Comparison of ENCODE assay signal across 15 mouse cellular contexts in the genomic region with DNA sequence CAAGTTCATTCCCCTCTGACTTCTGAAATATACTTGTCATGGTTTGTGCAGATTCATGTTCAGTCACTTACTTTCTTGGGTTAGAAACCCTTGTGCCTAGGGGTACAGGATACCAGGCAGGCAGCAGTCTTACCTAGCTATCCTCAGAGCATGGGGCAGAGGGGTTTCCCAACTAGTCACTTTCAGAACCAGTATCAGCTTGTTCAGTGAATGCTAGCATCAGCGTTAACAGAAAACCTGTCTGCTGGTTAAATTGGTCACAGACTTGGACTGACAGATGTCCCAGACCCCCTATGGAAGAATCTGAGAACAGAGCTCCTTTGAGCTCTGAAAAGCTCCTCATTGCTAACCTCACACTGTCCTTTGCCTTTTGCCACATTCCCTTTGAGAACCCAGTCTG.
"Had no signal": no experiment of that assay in that cellular context is flagged by ENCODE, and none has a peak within 500 bp of the region (broad histone marks: within the 10 kb centered on the region; RNA-seq: fewer than 3 reads in every experiment).

No protein-coding gene starts in this region.

- H3K4me3 ChIP-seq: megakaryocyte, embryonic 14.5 days; midbrain, embryonic 12.5 days; neural tube, embryonic 12.5 days; stomach, embryonic 15.5 days had no signal

- DNase-seq: lung, adult 18-20 months; lung, embryonic 14.5 days; lung, postnatal 14 days; lung, postnatal 36 days; midbrain, embryonic 14.5 days; right cerebral cortex, postnatal 14 days; thymus, adult 2 months; thymus, postnatal 25 days; thymus, postnatal 4 days had no signal

- H3K9ac ChIP-seq: lung, embryonic 14.5 days; midbrain, embryonic 12.5 days; neural tube, embryonic 12.5 days; stomach, embryonic 15.5 days had no signal

- H3K9me3 ChIP-seq: megakaryocyte, embryonic 14.5 days; midbrain, embryonic 12.5 days; neural tube, embryonic 12.5 days; stomach, embryonic 15.5 days had no signal

- H3K36me3 ChIP-seq: stomach, embryonic 15.5 days had no signal

- H3K27me3 ChIP-seq: megakaryocyte, embryonic 14.5 days; midbrain, embryonic 12.5 days; neural tube, embryonic 12.5 days; stomach, embryonic 15.5 days had no signal

- H3K4me2 ChIP-seq: lung, embryonic 14.5 days; midbrain, embryonic 12.5 days; neural tube, embryonic 12.5 days; stomach, embryonic 15.5 days had no signal

- H3K27ac ChIP-seq: macrophage; midbrain, embryonic 12.5 days; neural tube, embryonic 12.5 days; stomach, embryonic 15.5 days; stomach, postnatal 0 days had no signal
